Mouse (Mus musculus) gastrocnemius, postnatal 25 days (tissue): ENCODE results near the gene Smad9. TPM values are rescaled to one million over a fixed set of nuclear protein-coding genes. Genes with fewer than 3 reads are reported as not detected.

Experiments used
- DNase-seq: peaks from one replicate; pipeline ENCODE4 v3.0.0; 2022
- long read RNA-seq, 2 experiments: library from polyadenylated mRNA; stranded (forward); transcript quantifications; one replicate each; pipeline ENCODE4 v2.0.0; 2021
- total RNA-seq, 2 experiments: library from RNA; stranded (reverse); gene quantifications; 1 replicate in 1 of 2; 2 replicates in 1 of 2; pipeline ENCODE4 v1.2.3; 2021

Smad9 gene
- total RNA-seq, result under 1 TPM; 0.16 to 0.51 TPM
- long read RNA-seq, experiment 1, result 0 reads
- long read RNA-seq, experiment 2, result 0 reads

GRCm38 (mm10) chr3:54755145-54756041 is at the start of gene Smad9:
TSS of gene Smad9 (plus strand) at chr3:54755582.
- DNase-seq, result peak; percentile 37

- DNase-seq, result no peak
Measured at GRCm38 (mm10) chr3:54708972-54709371, 46.4 kb upstream of the Smad9 start.

- DNase-seq, result no peak
Measured at GRCm38 (mm10) chr3:54714253-54714652, 41.1 kb upstream of the Smad9 start, which contains the start of gene Gm21958. TSS of gene Gm21958 (minus strand) at chr3:54714353.

DNA sequence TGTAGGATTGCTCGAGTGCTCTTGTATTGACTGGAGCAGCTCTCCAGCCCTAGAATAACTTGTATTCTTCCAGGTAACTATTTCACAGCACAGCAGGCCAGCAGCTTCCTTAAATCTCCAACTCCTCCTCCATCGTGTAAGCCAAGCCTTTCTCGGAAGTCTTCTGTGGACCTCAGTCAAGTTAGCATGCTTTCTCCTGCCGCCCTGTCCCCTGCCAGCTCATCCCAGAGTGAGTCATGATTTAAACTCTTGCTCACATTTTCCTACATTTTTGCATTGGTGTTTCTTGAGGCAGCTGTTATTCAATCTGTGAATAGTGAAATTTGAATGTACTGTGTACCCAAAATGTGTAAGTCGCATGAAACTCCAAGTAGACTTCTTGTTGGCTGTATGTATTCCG is 39.9 kb upstream of the Smad9 start:
- no peak for DNase-seq

GRCm38 (mm10) chr3:54717348-54717747 is 38.0 kb upstream of the Smad9 start:
- no peak for DNase-seq

GRCm38 (mm10) chr3:54718947-54719346 is 36.4 kb upstream of the Smad9 start:
- no peak for DNase-seq

DNA sequence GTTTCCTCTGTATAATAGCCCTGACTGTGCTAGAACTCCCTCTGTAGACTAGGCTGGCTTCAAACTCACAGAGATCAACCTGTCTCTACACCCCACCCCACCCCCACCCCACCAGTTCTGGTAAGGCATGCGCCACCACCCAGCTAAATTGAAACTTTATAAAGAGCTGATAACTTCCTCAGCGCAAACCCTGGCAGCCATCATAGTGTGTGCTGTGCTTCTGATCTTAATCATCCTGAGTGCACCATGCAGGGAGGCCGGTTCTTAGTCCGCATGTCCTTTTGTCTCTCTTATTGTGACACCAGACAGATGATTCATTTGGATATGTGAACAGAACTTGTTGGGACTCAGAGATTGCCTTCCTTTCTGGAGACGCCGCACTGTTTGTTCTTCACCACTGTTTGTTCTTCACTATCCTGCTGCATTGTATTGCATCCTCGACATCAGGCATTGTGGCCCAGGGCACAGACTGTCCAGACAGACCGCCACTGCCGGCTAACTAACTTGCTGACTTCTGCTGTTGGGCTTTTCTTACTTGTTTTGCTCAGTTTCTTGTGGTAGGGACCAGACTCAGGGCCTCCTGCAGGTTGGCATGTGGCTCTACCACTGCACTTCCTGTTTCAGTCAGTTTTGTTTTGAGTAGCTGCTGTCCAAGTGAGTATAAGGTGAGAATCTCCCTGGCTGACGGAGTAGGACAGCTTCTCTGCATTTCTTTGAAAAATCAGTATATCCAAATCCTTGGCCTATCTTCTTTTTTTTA is 31.5 kb upstream of the Smad9 start:
- DNase-seq, result no peak

DNA sequence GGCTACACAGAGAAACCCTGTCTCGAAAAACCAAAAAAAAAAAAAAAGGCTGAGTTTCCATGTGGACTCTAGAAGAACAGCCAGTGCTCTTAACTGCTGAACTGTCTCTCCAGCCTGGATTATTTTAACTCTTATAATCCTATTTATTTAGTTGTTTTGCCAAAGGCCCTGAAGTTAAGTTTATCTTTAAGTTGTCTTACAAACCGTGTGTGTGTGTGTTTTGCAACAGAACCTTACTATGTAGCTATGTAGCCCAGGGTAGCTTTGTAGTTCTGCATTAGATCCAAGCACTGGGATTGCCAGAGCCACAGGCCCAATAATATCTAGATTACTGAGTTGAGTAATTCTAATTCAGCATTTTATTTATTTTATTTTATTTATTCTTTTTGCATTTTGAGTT is 30.0 kb upstream of the Smad9 start:
- DNase-seq, result no peak

DNA sequence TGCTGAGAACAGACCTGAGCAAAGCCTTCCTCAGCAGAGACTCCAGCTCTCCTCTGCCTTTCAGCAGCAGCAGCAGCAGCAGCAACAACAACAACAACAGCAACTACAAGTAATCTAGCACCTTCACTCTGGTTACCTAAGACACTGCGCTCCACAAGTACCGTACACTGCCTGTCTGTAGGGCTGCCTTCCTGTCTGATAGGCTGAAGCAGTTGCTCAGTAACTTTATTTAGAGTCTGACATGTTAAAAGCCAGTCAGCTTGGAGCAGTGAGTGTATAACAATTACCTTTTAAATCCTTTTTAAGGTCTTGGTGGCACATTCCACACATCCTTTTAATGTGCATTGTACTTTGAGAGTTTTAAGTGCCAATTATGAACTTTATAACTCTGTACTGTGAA is 27.8 kb upstream of the Smad9 start:
- no peak for DNase-seq

DNA sequence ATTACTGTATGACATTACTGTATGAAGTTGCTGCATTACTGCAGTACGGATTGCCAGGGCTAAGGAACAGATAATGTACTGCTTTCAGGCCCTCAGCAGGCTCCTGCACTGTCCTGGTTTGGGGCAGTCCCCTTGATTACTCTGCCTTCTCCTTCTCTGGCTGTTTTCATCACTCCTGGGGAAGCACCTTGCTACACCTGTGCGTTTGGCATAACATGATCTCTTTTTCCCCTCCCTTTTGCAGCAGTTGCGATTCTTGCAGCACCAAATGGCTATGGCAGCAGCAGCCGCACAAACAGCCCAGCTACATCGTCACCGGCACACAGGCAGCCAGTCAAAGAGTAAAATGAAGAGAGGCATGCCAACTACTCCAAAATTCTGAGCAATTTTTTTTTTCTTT is 27.3 kb upstream of the Smad9 start:
- no peak for DNase-seq

GRCm38 (mm10) chr3:54731626-54732150 is 23.7 kb upstream of the Smad9 start:
- DNase-seq, result no peak

DNA sequence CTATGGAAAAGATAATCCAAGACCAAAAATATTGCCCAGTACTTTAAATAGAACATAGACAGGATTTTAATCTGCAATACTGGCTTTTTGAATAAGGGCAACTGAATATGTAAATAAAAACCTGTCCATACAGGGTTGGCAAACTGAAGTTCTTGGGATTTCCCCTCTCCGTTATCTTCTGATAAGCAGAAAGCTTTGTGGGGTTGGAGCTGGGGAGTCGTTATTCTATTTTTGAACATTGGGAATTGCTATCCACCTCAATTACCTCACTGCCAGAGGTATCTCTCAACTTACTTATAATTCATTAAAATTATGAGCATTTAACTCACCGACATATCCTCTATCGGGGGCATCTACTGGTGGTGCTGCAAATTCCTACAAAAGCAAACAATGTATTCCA is 23.0 kb upstream of the Smad9 start:
- no peak for DNase-seq

DNA sequence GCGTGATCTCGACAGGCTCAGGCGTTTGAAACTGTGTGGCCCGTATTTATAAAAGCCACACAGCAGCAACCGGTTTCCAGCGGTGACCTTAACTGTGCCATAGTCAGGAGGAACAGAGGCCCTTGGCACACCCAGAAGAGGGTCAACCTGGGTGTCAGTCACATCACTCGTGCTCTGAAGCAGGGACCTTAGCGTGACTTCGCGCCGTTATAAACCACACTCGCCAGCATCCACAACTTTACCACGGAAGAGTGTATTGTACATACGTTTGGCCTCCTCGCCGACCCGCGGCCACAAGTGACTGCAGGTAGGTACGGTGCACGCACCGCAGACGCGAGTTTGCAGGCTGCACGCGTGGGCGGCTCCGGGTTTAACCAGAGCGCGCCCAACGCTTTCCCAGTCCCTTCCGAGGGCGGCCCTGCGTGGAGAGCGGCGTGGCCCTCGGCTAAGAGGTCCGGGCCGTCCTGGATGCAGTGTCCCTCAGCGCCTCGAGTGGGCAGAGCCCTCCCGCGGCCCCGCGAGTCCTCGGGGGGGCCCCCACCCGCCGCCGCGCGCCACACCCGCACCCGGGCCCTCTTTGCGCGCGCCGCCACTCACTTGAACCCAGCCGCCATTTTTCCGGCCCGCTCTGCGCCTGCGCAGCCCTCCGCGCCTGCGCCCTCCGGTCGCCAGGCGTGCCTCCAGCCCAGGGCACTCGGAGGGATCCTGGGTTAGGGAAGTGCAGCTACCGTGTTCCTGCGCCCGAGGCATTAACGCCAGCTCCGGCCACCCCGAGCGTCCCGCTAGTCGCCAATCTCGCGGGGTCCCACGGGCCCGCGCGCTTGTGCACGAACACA is 20.8 kb upstream of the Smad9 start:
- DNase-seq, result peak; percentile 88

- peak; percentile 87 for DNase-seq
Measured at GRCm38 (mm10) chr3:54735247-54736046, 19.9 kb upstream of the Smad9 start, which contains the start of the genes Exosc8 and Alg5. TSS of gene Exosc8 (minus strand) at chr3:54735393. TSS of gene Alg5 (plus strand) at chr3:54735539.

- no peak for DNase-seq
Measured at GRCm38 (mm10) chr3:54736101-54736927, 19.1 kb upstream of the Smad9 start.

GRCm38 (mm10) chr3:54737317-54737716 is 18.1 kb upstream of the Smad9 start:
- no peak for DNase-seq

GRCm38 (mm10) chr3:54741965-54742364 is 13.4 kb upstream of the Smad9 start:
- DNase-seq, result no peak

DNA sequence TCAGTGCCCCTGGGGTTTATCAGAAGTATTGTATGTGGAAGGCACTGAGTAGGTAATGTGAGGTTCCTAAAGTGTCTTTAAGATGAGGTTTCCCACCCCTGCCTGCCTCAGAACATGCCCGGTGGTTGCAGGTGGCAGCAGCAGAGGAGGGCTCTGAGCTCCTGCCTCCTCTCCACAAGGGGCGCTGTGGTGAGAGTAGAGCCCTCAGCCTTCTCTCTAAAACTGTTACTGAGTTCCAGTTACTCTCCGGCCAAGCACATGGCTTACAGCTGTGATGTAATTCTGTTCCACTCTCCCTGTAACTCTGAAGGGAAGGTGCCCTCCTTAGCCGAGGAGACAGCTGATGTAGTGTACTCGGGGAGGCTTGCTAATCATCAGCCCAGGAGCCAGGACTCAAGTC is 9.6 kb upstream of the Smad9 start:
- DNase-seq, result no peak

DNA sequence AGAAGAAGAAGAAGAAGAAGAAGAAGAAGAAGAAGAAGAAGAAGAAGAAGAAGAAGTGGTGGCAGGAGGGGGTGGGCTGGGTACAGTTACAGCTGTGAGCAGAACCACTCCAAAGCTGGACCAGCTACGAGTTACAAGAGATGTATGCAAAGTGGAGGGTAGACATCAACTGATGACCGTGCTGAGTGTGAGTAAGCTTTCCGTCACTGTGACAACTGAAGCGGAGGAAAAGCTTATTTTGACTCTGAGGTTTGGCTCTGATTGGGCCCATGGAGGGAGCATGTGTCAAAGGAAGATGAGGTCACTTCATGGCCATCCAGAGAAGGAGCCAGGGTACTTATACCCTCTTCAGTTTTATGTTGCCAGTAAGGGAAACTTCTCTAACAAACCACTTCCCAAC is 2.0 kb upstream of the Smad9 start:
- DNase-seq, result no peak

GRCm38 (mm10) chr3:54756058-54756457 is 676 bp downstream of the Smad9 start:
- no peak for DNase-seq
